Mouse (Mus musculus) lung, postnatal 4 days (tissue): Measurements from ENCODE around the gene 4930433I11Rik.
"Not testable (repeated sequence)": the region's sequence is repeated elsewhere in the genome, so short reads cannot be mapped to it uniquely, and the experiment has no call there.

Source experiments
- DNase-seq, 2 experiments: peaks; one replicate each; pipeline ENCODE4 v3.0.0; 2021

Gene 4930433I11Rik

DNA sequence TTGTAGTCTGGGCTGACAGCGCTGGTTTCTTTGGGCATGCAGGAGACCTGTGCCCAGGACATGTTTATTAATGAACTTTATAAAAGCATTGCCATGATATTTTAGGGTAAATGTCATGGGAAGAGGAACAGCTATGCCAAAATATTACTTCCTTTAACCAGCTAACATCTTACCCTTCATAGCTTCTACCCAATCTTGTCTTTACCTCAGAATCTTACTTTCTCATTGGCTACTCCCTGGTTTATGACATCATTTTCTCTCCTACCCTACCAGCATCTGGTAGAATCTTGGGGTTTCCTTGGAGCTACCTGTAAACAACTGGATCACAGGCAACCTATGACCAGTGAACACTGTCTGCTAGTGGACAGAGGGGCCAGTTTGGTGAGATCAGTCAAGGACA lies at the start of gene 4930433I11Rik:
4930433I11Rik (plus strand) TSS at position 301 of the 400 bp plus-strand sequence.
- DNase-seq, result no peak

DNA sequence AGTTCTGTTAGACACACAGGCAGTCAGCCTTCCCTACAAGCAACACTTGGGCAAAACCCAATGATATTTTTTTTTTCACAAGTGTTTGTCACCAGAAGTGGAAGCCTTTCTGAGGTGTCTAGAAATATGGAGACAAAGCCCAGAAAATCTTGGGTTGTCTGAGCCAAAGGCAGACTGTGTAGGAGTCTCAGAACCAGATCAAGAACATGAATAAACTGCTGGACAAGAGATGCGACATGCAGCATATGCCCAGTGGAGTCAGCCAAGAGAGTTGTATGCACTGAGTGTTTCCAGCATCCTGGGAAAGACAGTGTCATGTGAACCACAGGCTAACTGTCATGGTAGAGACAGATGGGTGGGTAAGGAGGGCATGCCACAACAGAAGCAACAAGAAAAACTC lies 48.0 kb upstream of the 4930433I11Rik start:
- DNase-seq, result no peak

GRCm38 (mm10) chr7:40942233-40942935 lies 45.0 kb upstream of the 4930433I11Rik start:
- DNase-seq, result no peak

DNA sequence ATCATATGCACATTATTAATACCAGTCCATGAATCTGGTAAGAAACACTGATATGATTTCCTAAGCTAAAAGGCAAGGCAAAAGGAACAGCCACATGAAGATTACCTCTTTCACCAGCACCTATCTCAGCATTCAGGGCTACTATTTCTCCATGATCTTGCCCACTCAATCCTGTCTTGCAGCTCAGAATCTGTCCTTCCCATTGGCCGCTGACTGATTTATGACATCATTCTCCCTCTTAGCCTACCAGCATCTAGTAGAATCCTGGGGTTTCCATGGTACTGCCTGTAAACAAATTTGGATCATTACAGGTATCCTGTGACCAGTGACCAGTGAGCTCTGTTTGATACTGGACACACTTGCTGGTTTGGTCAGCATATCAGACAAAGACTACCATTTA lies 45.1 kb downstream of the 4930433I11Rik start, which contains the start of gene Gm4884:
Gm4884 (plus strand) TSS at position 301 of the 400 bp plus-strand sequence.
- DNase-seq, result not testable (repeated sequence)

DNA sequence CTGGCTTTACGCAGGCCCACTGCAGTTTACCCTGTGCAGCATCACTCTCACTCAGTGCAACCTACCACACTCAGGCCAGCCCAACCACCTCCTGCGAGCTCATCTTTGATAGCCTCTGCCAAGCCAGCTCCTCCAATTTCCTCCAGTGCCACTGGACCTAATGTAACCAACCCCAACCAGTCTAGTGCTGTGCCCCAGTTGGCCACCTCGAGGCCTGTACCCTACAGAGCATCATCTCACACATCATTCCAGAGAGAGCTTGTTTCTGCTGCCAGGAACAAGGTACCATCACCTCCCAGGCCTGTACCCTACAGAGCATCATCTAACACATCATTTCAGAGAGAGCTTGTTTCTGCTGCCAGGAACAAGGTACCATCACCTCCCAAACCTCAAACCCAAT lies 56.7 kb downstream of the 4930433I11Rik start:
- not testable (repeated sequence) for DNase-seq
